ENCODE assay signal across 36 mouse cellular contexts in genomic region chr6:24907824-24908223, GRCm38 (mm10). TPM values are rescaled to one million over a fixed set of nuclear protein-coding genes. Genes with fewer than 3 reads are reported as not detected.
"Had no signal": no experiment of that assay in that cellular context is flagged by ENCODE, and none has a peak within 500 bp of the region (broad histone marks: within the 10 kb centered on the region; RNA-seq: fewer than 3 reads in every experiment).

No protein-coding gene starts in this region.

- H3K4me1 ChIP-seq: limb, embryonic 10.5 days; limb, embryonic 12.5 days; limb, embryonic 13.5 days; limb, embryonic 15.5 days; liver, embryonic 12.5 days; liver, embryonic 13.5 days; liver, embryonic 15.5 days; lung, embryonic 15.5 days; megakaryocyte, embryonic 14.5 days; midbrain, embryonic 10.5 days; midbrain, embryonic 12.5 days; midbrain, embryonic 13.5 days; midbrain, embryonic 15.5 days; neural tube, embryonic 12.5 days had no signal

- H3K36me3 ChIP-seq: limb, embryonic 10.5 days; limb, embryonic 12.5 days; limb, embryonic 13.5 days; limb, embryonic 15.5 days; liver, embryonic 12.5 days; liver, embryonic 13.5 days; liver, embryonic 15.5 days; lung, embryonic 15.5 days; midbrain, embryonic 10.5 days; midbrain, embryonic 12.5 days; midbrain, embryonic 13.5 days; midbrain, embryonic 15.5 days; neural tube, embryonic 12.5 days had no signal

- H3K4me3 ChIP-seq: left cerebral cortex, adult 2 months; limb, embryonic 10.5 days; limb, embryonic 12.5 days; limb, embryonic 13.5 days; limb, embryonic 15.5 days; liver, embryonic 12.5 days; liver, embryonic 13.5 days; liver, embryonic 15.5 days; lung, embryonic 15.5 days; megakaryocyte, embryonic 14.5 days; midbrain, embryonic 10.5 days; midbrain, embryonic 12.5 days; midbrain, embryonic 13.5 days; midbrain, embryonic 15.5 days; myocyte; neural tube, embryonic 12.5 days had no signal

- H3K9me3 ChIP-seq: limb, embryonic 10.5 days; limb, embryonic 12.5 days; limb, embryonic 13.5 days; limb, embryonic 15.5 days; liver, embryonic 12.5 days; liver, embryonic 13.5 days; liver, embryonic 15.5 days; lung, embryonic 15.5 days; megakaryocyte, embryonic 14.5 days; midbrain, embryonic 10.5 days; midbrain, embryonic 12.5 days; midbrain, embryonic 13.5 days; midbrain, embryonic 15.5 days; neural tube, embryonic 12.5 days had no signal

- ATAC-seq: liver, embryonic 12.5 days; liver, postnatal 0 days; lung, postnatal 0 days; midbrain, embryonic 13.5 days; midbrain, embryonic 15.5 days; midbrain, embryonic 16.5 days had no signal

- H3K9ac ChIP-seq: limb, embryonic 12.5 days; limb, embryonic 13.5 days; limb, embryonic 15.5 days; liver, embryonic 12.5 days; liver, embryonic 13.5 days; liver, embryonic 14.5 days; liver, embryonic 15.5 days; liver, postnatal 0 days; lung, embryonic 15.5 days; midbrain, embryonic 12.5 days; midbrain, embryonic 13.5 days; midbrain, embryonic 15.5 days; neural tube, embryonic 12.5 days had no signal

- H3K27ac ChIP-seq: left cerebral cortex, adult 2 months; limb, embryonic 10.5 days; limb, embryonic 12.5 days; limb, embryonic 13.5 days; limb, embryonic 15.5 days; liver, embryonic 12.5 days; liver, embryonic 13.5 days; liver, embryonic 14.5 days; liver, embryonic 15.5 days; lung, embryonic 15.5 days; macrophage; midbrain, embryonic 10.5 days; midbrain, embryonic 12.5 days; midbrain, embryonic 13.5 days; midbrain, embryonic 15.5 days; neural tube, embryonic 12.5 days had no signal

- H3K4me2 ChIP-seq: limb, embryonic 12.5 days; limb, embryonic 13.5 days; limb, embryonic 15.5 days; liver, embryonic 11.5 days; liver, embryonic 12.5 days; liver, embryonic 13.5 days; liver, embryonic 15.5 days; lung, embryonic 15.5 days; midbrain, embryonic 11.5 days; midbrain, embryonic 12.5 days; midbrain, embryonic 13.5 days; midbrain, embryonic 15.5 days; neural tube, embryonic 12.5 days had no signal

- DNase-seq: left cerebral cortex, postnatal 4 days; liver; liver, embryonic 13.5 days; liver, postnatal 0 days; lung, adult 18-20 months; lung, postnatal 14 days; lung, postnatal 36 days; lung, postnatal 4 days; midbrain, embryonic 14.5 days had no signal

- H3K27me3 ChIP-seq: limb, embryonic 12.5 days; limb, embryonic 13.5 days; limb, embryonic 15.5 days; liver, embryonic 12.5 days; liver, embryonic 13.5 days; liver, embryonic 15.5 days; lung, embryonic 15.5 days; megakaryocyte, embryonic 14.5 days; midbrain, embryonic 12.5 days; midbrain, embryonic 13.5 days; midbrain, embryonic 15.5 days; neural tube, embryonic 12.5 days had no signal

RNA-seq across cellular contexts. Expression of gene Tmem229a, which starts 48.3 kb away (rescaled TPM):
- polyA plus RNA-seq: macrophage, myocyte had no signal

RNA-seq across cellular contexts. Expression of gene Hyal5, which starts 50.0 kb away (rescaled TPM):
- polyA plus RNA-seq: limb, embryonic 10.5 days; limb, embryonic 11.5 days; limb, embryonic 12.5 days; limb, embryonic 13.5 days; limb, embryonic 14.5 days; limb, embryonic 15.5 days; liver, adult 2 months; liver, embryonic 11.5 days; liver, embryonic 12.5 days; liver, embryonic 13.5 days; liver, embryonic 14.5 days; lung, embryonic 16.5 days; macrophage; midbrain, embryonic 10.5 days; midbrain, embryonic 11.5 days; midbrain, embryonic 12.5 days; midbrain, embryonic 13.5 days; midbrain, embryonic 14.5 days; midbrain, embryonic 15.5 days; midbrain, embryonic 16.5 days; midbrain, postnatal 0 days; myocyte; neural tube, embryonic 11.5 days; neural tube, embryonic 12.5 days had no signal
